Mouse (Mus musculus) intestine, embryonic 16.5 days (tissue): ENCODE results near the gene Runx2. TPM values are rescaled to one million over a fixed set of nuclear protein-coding genes. Genes with fewer than 3 reads are reported as not detected.

Experiments
- ATAC-seq: fragments of 200-750 bp; cut with Nextera tagmentation; 2 replicates; pipeline ENCODE4 v1.8.0; 2017; ENCODE audit warnings: moderate TSS enrichment, moderate library complexity
- H3K27ac ChIP-seq: fragments of 300-500 bp; sonication (generic); 2 replicates; pipeline ENCODE4 v1.5.1; 2014; ENCODE audit warnings: mild to moderate bottlenecking, low read length
- H3K27me3 ChIP-seq: fragments of 300-500 bp; sonication (generic); replicated peaks from 2 replicates; pipeline ENCODE4 v1.6.1; 2014; ENCODE audit warnings: low read length, control low read depth, mixed read lengths; ENCODE audit not compliant: control insufficient read depth, insufficient read depth
- H3K36me3 ChIP-seq: fragments of 300-500 bp; sonication (generic); 2 replicates; pipeline ENCODE4 v1.6.1; 2014; ENCODE audit warnings: low read length, control low read depth; ENCODE audit not compliant: control insufficient read depth, insufficient read depth
- H3K4me1 ChIP-seq: fragments of 300-500 bp; sonication (generic); 2 replicates; pipeline ENCODE4 v1.6.1; 2014; ENCODE audit warnings: low read length, control low read depth, mixed read lengths; ENCODE audit not compliant: control insufficient read depth, insufficient read depth
- H3K4me2 ChIP-seq: fragments of 300-500 bp; sonication (generic); 2 replicates; pipeline ENCODE4 v1.6.1; 2014; ENCODE audit warnings: low read depth, low read length, control low read depth
- H3K4me3 ChIP-seq: fragments of 300-500 bp; sonication (generic); 2 replicates; pipeline ENCODE4 v1.5.1; 2014; ENCODE audit warnings: mild to moderate bottlenecking, low read length
- H3K9ac ChIP-seq: fragments of 300-500 bp; sonication (generic); 2 replicates; pipeline ENCODE4 v1.6.1; 2014; ENCODE audit warnings: low read depth, low read length
- H3K9me3 ChIP-seq: fragments of 300-500 bp; sonication (generic); 2 replicates; pipeline ENCODE4 v1.6.1; 2016; ENCODE audit warnings: low read length, control low read depth; ENCODE audit not compliant: control insufficient read depth
- WGBS: fragments of 180-500 bp; shearing (Covaris S2); extraction: QIAGEN DNeasy Blood & Tissue Kit; methylation state at CpG from one replicate; pipeline ENCODE4 v1.1.7; 2014; 5-methylcytosine and 5-hydroxymethylcytosine counted together
- polyA plus RNA-seq: library from polyadenylated mRNA; unstranded; fragments of >200 nt; fragmentation: Nextera tagmentation; extraction: Ambion mirVana; gene quantifications from 2 replicates; pipeline ENCODE4 v1.2.1, GENCODE M21; 2015

Gene Runx2
- polyA plus RNA-seq, 1 experiment from 2014 or later = 0.62 TPM

GRCm38 (mm10) chr17:44645146-44645545, 169.5 kb downstream of the Runx2 start:
- Histone ChIP-seq H3K9ac (no peak overlapping the region), H3K27ac (no peak overlapping the region), H3K4me1 (no peaks in the 10 kb centered on the region), H3K4me2 (no peak overlapping the region), H3K27me3 (no peaks in the 10 kb centered on the region), H3K4me3 (no peak overlapping the region), H3K36me3 (no peaks in the 10 kb centered on the region), H3K9me3 (no peaks in the 10 kb centered on the region)
- 84% methylated on average over 8 of the region's 8 CpGs for WGBS
- no peak for ATAC-seq

DNA sequence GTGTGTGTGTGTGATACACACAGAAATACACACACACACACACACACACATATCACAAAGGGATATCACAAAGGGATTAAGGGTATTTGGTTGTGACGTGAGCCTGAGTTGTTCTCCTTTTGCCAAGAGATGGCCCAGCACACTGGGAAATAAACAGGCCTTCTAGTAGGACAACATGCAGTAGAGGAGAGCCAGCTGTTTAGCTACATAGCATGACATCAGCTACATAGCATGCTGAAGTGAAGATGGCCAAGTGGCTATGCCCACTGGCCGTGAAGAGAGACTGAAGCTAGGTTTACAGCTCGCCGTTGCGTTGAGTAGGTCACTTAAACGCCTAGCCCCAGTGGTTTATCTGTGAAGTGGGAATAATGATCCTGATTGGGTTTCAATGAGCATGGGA, 171.3 kb downstream of the Runx2 start:
- Histone ChIP-seq H3K9me3 (no peaks in the 10 kb centered on the region), H3K27ac (no peak overlapping the region), H3K36me3 (no peaks in the 10 kb centered on the region), H3K4me1 (no peaks in the 10 kb centered on the region), H3K4me2 (no peak overlapping the region), H3K4me3 (no peak overlapping the region), H3K9ac (no peak overlapping the region), H3K27me3 (no peaks in the 10 kb centered on the region)
- WGBS = 85% methylated on average over 6 of the region's 6 CpGs
- ATAC-seq = no peak

DNA sequence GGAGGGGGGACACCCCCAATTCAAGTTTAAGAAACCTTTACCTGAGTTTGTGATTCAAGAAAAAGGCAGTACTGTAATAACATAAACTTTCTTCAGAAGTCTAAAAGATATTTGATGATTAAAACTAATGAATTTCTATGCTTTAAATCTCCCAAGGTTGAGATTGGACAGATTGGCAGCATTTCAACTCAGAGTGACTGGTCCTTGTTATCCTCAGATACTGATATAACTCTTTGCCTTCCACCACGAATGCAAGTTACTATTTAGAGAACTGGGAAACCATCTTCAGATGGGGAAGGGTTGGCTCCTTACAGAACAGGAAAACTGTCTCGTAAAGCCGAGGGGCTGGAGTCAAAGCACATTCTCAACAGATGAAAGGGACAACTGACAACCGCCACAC, 172.5 kb downstream of the Runx2 start:
- Histone ChIP-seq H3K27ac (no peak overlapping the region), H3K36me3 (no peaks in the 10 kb centered on the region), H3K27me3 (no peaks in the 10 kb centered on the region), H3K4me3 (no peak overlapping the region), H3K4me1 (0 out of 2 replicates have a peak, but pooled peaks cover 4% of the 10 kb centered on the region), H3K9me3 (no peaks in the 10 kb centered on the region), H3K9ac (no peak overlapping the region), H3K4me2 (no peak overlapping the region)
- no peak for ATAC-seq
- whole genome bisulfite sequencing = 66% methylated on average over 4 of the region's 4 CpGs

GRCm38 (mm10) chr17:44640910-44641309, 173.7 kb downstream of the Runx2 start:
- Histone ChIP-seq H3K9ac (no peak overlapping the region), H3K4me3 (no peak overlapping the region), H3K4me1 (0 out of 2 replicates have a peak, but pooled peaks cover 5% of the 10 kb centered on the region), H3K9me3 (no peaks in the 10 kb centered on the region), H3K4me2 (no peak overlapping the region), H3K27me3 (no peaks in the 10 kb centered on the region), H3K36me3 (no peaks in the 10 kb centered on the region), H3K27ac (no peak overlapping the region)
- no peak for ATAC-seq
- WGBS = 66% methylated on average over 3 of the region's 3 CpGs

DNA sequence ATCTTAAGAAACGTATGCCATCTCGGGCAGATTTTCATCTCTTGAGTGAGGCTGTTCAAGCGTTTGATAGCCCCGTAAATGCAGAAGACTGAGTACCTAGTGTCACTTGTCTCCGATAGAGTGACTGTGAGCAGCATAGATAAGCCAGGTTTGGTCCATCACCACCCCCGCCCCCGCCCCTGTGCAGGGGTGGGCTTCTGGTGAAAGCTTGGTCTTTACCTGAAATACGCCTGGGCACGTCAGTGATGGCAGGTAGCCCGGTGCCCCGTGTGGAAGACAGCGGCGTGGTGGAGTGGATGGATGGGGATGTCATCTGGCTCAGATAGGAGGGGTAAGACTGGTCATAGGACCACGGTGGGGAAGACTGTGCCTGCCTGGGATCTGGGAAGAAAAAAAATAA, 175.2 kb downstream of the Runx2 start:
- ATAC-seq = no peak
- no peaks in the 10 kb centered on the region for H3K27me3 ChIP-seq
- H3K4me2 ChIP-seq = no peak overlapping the region
- H3K4me1 ChIP-seq = 0 out of 2 replicates have a peak, but pooled peaks cover 5% of the 10 kb centered on the region
- no peak overlapping the region for H3K9ac ChIP-seq
- H3K9me3 ChIP-seq = no peaks in the 10 kb centered on the region
- H3K4me3 ChIP-seq = no peak overlapping the region
- H3K27ac ChIP-seq = no peak overlapping the region
- H3K36me3 ChIP-seq = no peaks in the 10 kb centered on the region
- WGBS = 91% methylated on average over 14 of the region's 14 CpGs

- H3K36me3 ChIP-seq = no peaks in the 10 kb centered on the region
- no peak overlapping the region for H3K4me3 ChIP-seq
- no peak overlapping the region for H3K27ac ChIP-seq
- ATAC-seq = no peak
- H3K9me3 ChIP-seq = no peaks in the 10 kb centered on the region
- H3K4me2 ChIP-seq = no peak overlapping the region
- no peaks in the 10 kb centered on the region for H3K27me3 ChIP-seq
- 61% methylated on average over 10 of the region's 10 CpGs for WGBS
- no peak overlapping the region for H3K9ac ChIP-seq
- H3K4me1 ChIP-seq = 0 out of 2 replicates have a peak, but pooled peaks cover 5% of the 10 kb centered on the region
Measured at GRCm38 (mm10) chr17:44637181-44637880, 177.3 kb downstream of the Runx2 start.

- 0 out of 2 replicates have a peak, but pooled peaks cover 5% of the 10 kb centered on the region for H3K4me1 ChIP-seq
- no peak overlapping the region for H3K9ac ChIP-seq
- no peaks in the 10 kb centered on the region for H3K9me3 ChIP-seq
- H3K36me3 ChIP-seq = no peaks in the 10 kb centered on the region
- 83% methylated on average over 5 of the region's 5 CpGs for WGBS
- H3K4me3 ChIP-seq = no peak overlapping the region
- ATAC-seq = no peak
- H3K27ac ChIP-seq = no peak overlapping the region
- no peak overlapping the region for H3K4me2 ChIP-seq
- H3K27me3 ChIP-seq = no peaks in the 10 kb centered on the region
Measured at GRCm38 (mm10) chr17:44634486-44634885, 180.1 kb downstream of the Runx2 start.

DNA sequence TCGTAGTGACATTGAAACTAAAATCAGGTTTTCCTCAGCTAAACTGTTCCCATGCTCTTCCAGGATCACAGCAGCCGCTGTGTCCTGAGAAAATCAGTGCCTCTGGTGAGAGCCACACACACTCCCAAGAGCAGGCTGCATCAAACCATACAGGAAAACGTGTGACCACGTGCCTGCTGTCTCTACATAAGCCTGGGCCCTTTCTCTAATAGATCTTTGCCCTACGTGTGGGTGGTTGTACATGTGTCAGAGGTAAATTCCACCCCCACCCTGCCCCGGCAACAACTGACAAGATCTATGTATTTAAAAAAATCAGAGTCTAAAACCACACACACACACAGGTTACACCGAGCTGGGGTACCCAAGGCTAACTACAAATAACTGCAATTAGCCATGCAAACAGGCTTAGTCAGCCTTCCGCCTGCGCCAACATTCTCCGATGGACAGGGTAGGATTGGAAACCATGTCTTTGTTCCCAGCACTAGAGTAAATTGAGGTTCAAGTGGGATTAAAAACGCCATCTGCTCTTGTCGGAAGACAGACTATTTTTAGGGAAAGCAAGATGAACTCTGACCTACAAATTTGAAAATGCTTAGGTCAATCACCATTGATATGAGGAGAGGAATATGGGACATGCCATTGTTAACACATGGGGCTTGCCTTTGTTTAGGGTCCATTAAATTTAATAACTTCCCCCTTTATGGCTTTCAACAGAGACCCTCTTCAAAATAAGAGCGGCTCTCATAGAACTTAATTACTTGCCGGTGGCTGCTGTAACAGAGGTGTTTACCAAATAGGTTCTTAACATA, 180.8 kb downstream of the Runx2 start:
- Histone ChIP-seq H3K36me3 (no peaks in the 10 kb centered on the region), H3K9me3 (no peaks in the 10 kb centered on the region), H3K4me1 (0 out of 2 replicates have a peak, but pooled peaks cover 5% of the 10 kb centered on the region), H3K4me3 (no peak overlapping the region), H3K9ac (no peak overlapping the region), H3K27ac (no peak overlapping the region), H3K4me2 (no peak overlapping the region), H3K27me3 (no peaks in the 10 kb centered on the region)
- no peak for ATAC-seq
- 79% methylated on average over 14 of the region's 14 CpGs for WGBS

DNA sequence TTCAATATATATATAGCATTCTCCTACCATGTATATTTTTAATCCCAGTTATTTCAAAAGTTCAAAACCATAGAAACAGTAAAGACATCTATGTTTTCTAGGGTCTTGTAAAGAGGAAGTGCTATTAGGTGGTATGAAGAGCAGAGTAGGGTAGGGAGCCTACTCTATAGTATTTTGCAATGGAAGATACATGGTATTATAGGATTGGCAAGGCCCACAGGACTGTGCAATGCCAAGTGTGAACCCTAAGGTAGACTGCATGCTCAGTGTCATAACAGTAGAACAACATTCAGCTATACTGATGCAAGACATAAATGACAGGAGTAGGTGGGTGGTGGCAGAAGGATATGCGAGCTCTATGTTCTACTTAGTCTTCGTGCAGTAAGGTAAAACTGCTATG, 181.7 kb downstream of the Runx2 start:
- H3K27ac ChIP-seq = no peak overlapping the region
- no peak overlapping the region for H3K4me2 ChIP-seq
- no peaks in the 10 kb centered on the region for H3K9me3 ChIP-seq
- H3K4me3 ChIP-seq = no peak overlapping the region
- H3K36me3 ChIP-seq = no peaks in the 10 kb centered on the region
- H3K4me1 ChIP-seq = 0 out of 2 replicates have a peak, but pooled peaks cover 5% of the 10 kb centered on the region
- H3K27me3 ChIP-seq = no peaks in the 10 kb centered on the region
- no peak overlapping the region for H3K9ac ChIP-seq
- ATAC-seq = no peak
- 97% methylated on average over 2 of the region's 2 CpGs for WGBS
